Mouse (Mus musculus): ENCODE data around the gene Tulp1. TPM values are rescaled to one million over a fixed set of nuclear protein-coding genes. Genes with fewer than 3 reads are reported as not detected.
A peak's percentile ranks its signal among the peaks of the same experiment; 100 is the strongest.
"Not testable (repeated sequence)": the region's sequence is repeated elsewhere in the genome, so short reads cannot be mapped to it uniquely, and the experiment has no call there.

The Tulp1 gene
- polyA plus RNA-seq, 1 experiment from 2014 or later = 1.5 TPM

- H3K4me2 ChIP-seq (ENCODE audit: low read length) = peak overlapping the region; percentile 92
- H3K4me3 ChIP-seq (replicated peaks; ENCODE audit: low read depth, low read length) = peak overlapping the region; percentile 77
- peak overlapping the region; percentile 94 for H3K9ac ChIP-seq (replicated peaks; ENCODE audit: low read length)
- ATAC-seq (ENCODE audit: low FRiP score, low TSS enrichment) = no peak
- WGBS = 61% methylated on average over 2 of the region's 2 CpGs
- no peak for DNase-seq
- no peak overlapping the region for H3K27ac ChIP-seq (replicated peaks; ENCODE audit: low read depth, low read length)
- H3K9me3 ChIP-seq (ENCODE audit: control insufficient read depth, low read length) = no peaks in the 10 kb centered on the region
- H3K4me1 ChIP-seq (ENCODE audit: control insufficient read depth, insufficient read depth, low read length) = peaks cover 15% of the 10 kb centered on the region
- no peaks in the 10 kb centered on the region for H3K27me3 ChIP-seq (ENCODE audit: control insufficient read depth, insufficient read depth, low read length)
- H3K36me3 ChIP-seq (ENCODE audit: control insufficient read depth, insufficient read depth, low read length) = peaks cover 31% of the 10 kb centered on the region
These were observed 34.8 kb downstream of the Tulp1 start for GRCm38 (mm10) chr17:28330232-28330546.

DNA sequence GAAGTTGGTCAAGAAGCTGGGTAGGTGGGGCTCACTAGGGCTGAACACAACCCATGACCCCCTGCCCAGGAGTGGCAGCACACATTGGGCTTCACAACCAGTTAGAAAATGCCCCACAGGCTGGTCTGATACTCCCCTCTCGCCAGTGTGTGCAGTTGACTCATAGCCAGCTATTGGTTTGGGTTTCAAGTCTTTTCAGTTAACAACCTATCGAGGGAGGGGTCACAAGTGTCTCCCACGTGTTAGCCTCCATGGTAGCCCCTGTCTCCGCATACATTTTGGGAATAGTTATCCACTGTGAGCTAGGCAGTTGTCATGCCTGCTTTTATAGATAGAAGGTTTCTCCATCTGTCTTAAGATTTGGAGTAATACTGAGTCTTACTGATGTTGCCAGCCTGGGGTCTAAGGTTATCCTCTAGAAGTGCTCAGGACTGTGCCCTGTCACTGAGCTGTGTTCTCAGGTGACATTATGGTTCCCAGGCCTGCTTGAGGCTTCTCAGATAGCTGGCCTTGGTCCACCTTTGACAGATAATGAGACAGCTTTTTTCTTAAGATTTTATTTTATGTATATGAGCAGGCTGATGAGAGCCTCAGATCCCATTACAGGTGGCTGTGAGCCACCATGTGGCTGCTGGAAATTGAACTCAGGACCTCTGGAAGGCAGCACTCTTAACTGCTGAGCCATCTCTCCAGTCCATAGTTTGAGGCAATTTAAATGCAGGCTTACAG is 35.4 kb downstream of the Tulp1 start:
- Histone ChIP-seq H3K27me3 (ENCODE audit: control insufficient read depth, insufficient read depth, low read length) (no peaks in the 10 kb centered on the region), H3K4me3 (replicated peaks; ENCODE audit: low read depth, low read length) (peak overlapping the region; percentile 77), H3K9ac (replicated peaks; ENCODE audit: low read length) (peak overlapping the region; percentile 94), H3K27ac (replicated peaks; ENCODE audit: low read depth, low read length) (peak overlapping the region; percentile 95; the same call in 1 of the 2 replicates), H3K9me3 (ENCODE audit: control insufficient read depth, low read length) (no peaks in the 10 kb centered on the region), H3K4me2 (ENCODE audit: low read length) (peak overlapping the region; percentile 92), H3K36me3 (ENCODE audit: control insufficient read depth, insufficient read depth, low read length) (peaks cover 31% of the 10 kb centered on the region), H3K4me1 (ENCODE audit: control insufficient read depth, insufficient read depth, low read length) (peaks cover 15% of the 10 kb centered on the region)
- 13% methylated on average over 4 of the region's 4 CpGs for WGBS
- ATAC-seq (ENCODE audit: low FRiP score, low TSS enrichment) = no peak
- DNase-seq = no peak

DNA sequence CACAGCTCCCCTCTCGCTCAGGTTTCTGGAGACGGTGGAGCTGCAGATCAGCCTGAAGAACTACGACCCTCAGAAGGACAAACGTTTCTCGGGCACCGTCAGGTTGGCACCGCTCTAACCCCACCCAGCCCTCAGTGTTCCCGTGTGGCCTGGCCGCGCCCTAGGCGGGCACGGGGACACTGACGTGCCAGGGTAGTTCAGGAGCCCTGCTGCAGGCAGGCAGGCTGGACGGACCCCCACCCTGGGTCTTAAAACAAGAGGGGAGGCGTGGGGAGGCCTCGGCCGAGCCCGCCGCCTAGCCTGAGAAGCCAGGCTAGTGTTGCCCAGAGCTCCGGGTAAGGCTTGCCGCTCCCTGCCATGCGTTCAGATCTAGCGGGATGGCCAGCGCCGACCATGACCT is 36.1 kb downstream of the Tulp1 start:
- no peak for DNase-seq
- under 1% methylated on average over 25 of the region's 25 CpGs for WGBS
- H3K27me3 ChIP-seq (ENCODE audit: control insufficient read depth, insufficient read depth, low read length) = no peaks in the 10 kb centered on the region

DNA sequence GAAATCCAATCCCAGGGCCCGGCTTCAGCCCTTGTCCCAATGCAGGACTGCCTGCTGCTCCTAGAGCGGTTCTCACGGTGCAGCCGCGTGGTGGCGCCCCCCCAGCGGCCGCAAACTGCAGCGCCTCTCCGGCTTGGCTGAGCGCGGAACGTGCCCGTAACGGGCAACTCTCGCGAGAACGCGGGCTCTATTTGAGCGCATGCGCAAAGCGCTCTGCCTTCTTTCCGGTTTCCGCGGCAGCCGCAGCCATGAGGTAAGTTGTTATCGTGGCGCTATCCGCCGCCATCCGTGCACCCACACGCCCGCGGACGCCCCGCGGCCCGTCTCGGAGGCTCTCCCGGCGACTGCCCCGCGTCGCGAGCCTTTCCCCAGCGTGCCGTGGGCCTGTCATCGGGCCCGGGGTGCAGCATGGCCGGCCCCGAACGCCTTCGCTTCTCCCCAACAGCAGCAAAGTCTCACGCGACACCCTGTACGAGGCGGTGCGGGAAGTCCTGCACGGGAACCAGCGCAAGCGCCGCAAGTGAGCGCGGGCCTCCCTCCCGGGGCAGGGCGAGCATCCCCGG is 36.6 kb downstream of the Tulp1 start, which contains the start of gene Rpl10a:
Rpl10a (plus strand) TSS at position 106 of the 563 bp plus-strand sequence.
- peak within 1 kb of the TSS; percentile 92 for H3K4me2 ChIP-seq (ENCODE audit: low read length)
- no peaks in the 10 kb centered on the region for H3K9me3 ChIP-seq (ENCODE audit: control insufficient read depth, low read length)
- H3K27me3 ChIP-seq (ENCODE audit: control insufficient read depth, insufficient read depth, low read length) = no peaks in the 10 kb centered on the region
- H3K27ac ChIP-seq (replicated peaks; ENCODE audit: low read depth, low read length) = peak within 1 kb of the TSS; percentile 95
- ATAC-seq (ENCODE audit: low FRiP score, low TSS enrichment) (peak; percentile 91), DNase-seq (peak; percentile 99)
- peaks cover 15% of the 10 kb centered on the region for H3K4me1 ChIP-seq (ENCODE audit: control insufficient read depth, insufficient read depth, low read length)
- peak within 1 kb of the TSS; percentile 94 for H3K9ac ChIP-seq (replicated peaks; ENCODE audit: low read length)
- H3K36me3 ChIP-seq (ENCODE audit: control insufficient read depth, insufficient read depth, low read length) = peaks cover 39% of the 10 kb centered on the region
- under 1% methylated on average over 67 of the region's 67 CpGs for WGBS
- H3K4me3 ChIP-seq (replicated peaks; ENCODE audit: low read depth, low read length) = peak within 1 kb of the TSS; percentile 77

More for the DNA sequence above, 36.1 kb downstream of the Tulp1 start:
- H3K36me3 ChIP-seq (ENCODE audit: control insufficient read depth, insufficient read depth, low read length) = peaks cover 37% of the 10 kb centered on the region
- H3K9ac ChIP-seq (replicated peaks; ENCODE audit: low read length) = peak overlapping the region; percentile 94
- peaks cover 15% of the 10 kb centered on the region for H3K4me1 ChIP-seq (ENCODE audit: control insufficient read depth, insufficient read depth, low read length)
- H3K4me2 ChIP-seq (ENCODE audit: low read length) = peak overlapping the region; percentile 92
- H3K27ac ChIP-seq (replicated peaks; ENCODE audit: low read depth, low read length) = peak overlapping the region; percentile 95
- H3K4me3 ChIP-seq (replicated peaks; ENCODE audit: low read depth, low read length) = peak overlapping the region; percentile 77
- H3K9me3 ChIP-seq (ENCODE audit: control insufficient read depth, low read length) = no peaks in the 10 kb centered on the region
- ATAC-seq (ENCODE audit: low FRiP score, low TSS enrichment) = peak; percentile 19

DNA sequence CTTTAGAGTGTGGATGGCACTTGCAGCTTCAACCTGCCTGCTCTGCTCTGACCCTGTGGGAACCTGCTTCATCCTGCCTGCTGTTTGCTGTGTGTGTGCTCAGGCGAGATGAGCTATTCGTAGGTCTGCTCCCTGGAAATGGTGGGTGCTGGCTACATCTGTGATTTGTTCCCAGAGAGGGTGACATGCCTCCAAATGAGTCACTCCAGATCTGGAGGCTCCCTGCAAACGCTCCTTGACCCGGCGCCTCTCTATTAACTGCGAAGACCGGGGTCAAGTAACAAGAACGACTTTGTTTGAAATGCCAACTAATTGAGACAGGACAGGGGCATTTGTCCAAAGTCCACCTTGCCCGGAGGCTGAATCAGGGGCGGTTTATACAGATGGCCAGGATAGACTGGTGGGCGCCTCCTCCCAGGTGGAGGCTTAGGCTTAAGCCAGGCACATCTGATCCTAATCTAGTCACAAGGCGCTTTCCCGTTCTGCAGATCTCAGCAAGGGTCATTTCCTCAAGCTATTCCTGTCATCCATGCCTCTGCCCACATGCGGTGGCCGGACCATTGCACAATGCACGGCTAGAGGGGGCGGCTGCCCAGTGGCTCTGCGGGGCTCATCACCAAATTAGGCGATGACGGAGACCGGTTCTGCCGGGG is 37.2 kb downstream of the Tulp1 start:
- H3K4me2 ChIP-seq (ENCODE audit: low read length) = peak overlapping the region; percentile 92
- 8% methylated on average over 22 of the region's 22 CpGs for WGBS
- H3K36me3 ChIP-seq (ENCODE audit: control insufficient read depth, insufficient read depth, low read length) = peaks cover 39% of the 10 kb centered on the region
- peak overlapping the region; percentile 94 for H3K9ac ChIP-seq (replicated peaks; ENCODE audit: low read length)
- H3K4me1 ChIP-seq (ENCODE audit: control insufficient read depth, insufficient read depth, low read length) = peaks cover 15% of the 10 kb centered on the region
- H3K9me3 ChIP-seq (ENCODE audit: control insufficient read depth, low read length) = no peaks in the 10 kb centered on the region
- no peaks in the 10 kb centered on the region for H3K27me3 ChIP-seq (ENCODE audit: control insufficient read depth, insufficient read depth, low read length)
- peak; percentile 53 for ATAC-seq (ENCODE audit: low FRiP score, low TSS enrichment)
- H3K27ac ChIP-seq (replicated peaks; ENCODE audit: low read depth, low read length) = peak overlapping the region; percentile 95
- H3K4me3 ChIP-seq (replicated peaks; ENCODE audit: low read depth, low read length) = peak overlapping the region; percentile 77
- DNase-seq = no peak

GRCm38 (mm10) chr17:28326951-28327350 is 38.1 kb downstream of the Tulp1 start:
- H3K9me3 ChIP-seq (ENCODE audit: control insufficient read depth, low read length) = no peaks in the 10 kb centered on the region
- ATAC-seq (ENCODE audit: low FRiP score, low TSS enrichment) (no peak), DNase-seq (no peak)
- H3K36me3 ChIP-seq (ENCODE audit: control insufficient read depth, insufficient read depth, low read length) = peaks cover 34% of the 10 kb centered on the region
- 94% methylated on average over 3 of the region's 3 CpGs for WGBS
- peaks cover 15% of the 10 kb centered on the region for H3K4me1 ChIP-seq (ENCODE audit: control insufficient read depth, insufficient read depth, low read length)
- H3K4me3 ChIP-seq (replicated peaks; ENCODE audit: low read depth, low read length) = no peak overlapping the region
- no peak overlapping the region for H3K27ac ChIP-seq (replicated peaks; ENCODE audit: low read depth, low read length)
- H3K27me3 ChIP-seq (ENCODE audit: control insufficient read depth, insufficient read depth, low read length) = no peaks in the 10 kb centered on the region
- H3K9ac ChIP-seq (replicated peaks; ENCODE audit: low read length) = no peak overlapping the region
- no peak overlapping the region for H3K4me2 ChIP-seq (ENCODE audit: low read length)

DNA sequence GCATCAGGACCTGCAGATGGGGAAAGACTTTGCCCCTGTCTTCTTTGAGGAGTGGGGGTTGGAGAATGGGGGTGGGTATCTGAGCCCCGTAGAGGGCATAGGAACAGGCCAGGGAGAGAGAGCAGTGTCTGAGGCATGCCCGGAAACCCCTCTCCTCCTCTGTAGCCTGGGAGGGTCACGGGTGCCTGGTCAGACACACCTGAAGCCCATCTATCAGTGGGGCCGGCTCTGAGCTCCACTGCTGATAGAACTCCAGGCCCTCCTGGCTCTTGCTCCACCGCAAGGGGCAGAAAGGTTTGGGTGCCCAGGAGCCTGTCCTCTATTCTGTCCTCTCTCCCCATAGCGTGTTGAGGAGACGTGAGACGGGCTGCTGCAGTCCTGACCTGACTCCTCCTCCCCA is 39.3 kb downstream of the Tulp1 start:
- no peak overlapping the region for H3K27ac ChIP-seq (replicated peaks; ENCODE audit: low read depth, low read length)
- DNase-seq (no peak), ATAC-seq (ENCODE audit: low FRiP score, low TSS enrichment) (no peak)
- no peak overlapping the region for H3K9ac ChIP-seq (replicated peaks; ENCODE audit: low read length)
- no peak overlapping the region for H3K4me2 ChIP-seq (ENCODE audit: low read length)
- no peaks in the 10 kb centered on the region for H3K9me3 ChIP-seq (ENCODE audit: control insufficient read depth, low read length)
- no peak overlapping the region for H3K4me3 ChIP-seq (replicated peaks; ENCODE audit: low read depth, low read length)
- H3K27me3 ChIP-seq (ENCODE audit: control insufficient read depth, insufficient read depth, low read length) = no peaks in the 10 kb centered on the region
- H3K36me3 ChIP-seq (ENCODE audit: control insufficient read depth, insufficient read depth, low read length) = peaks cover 22% of the 10 kb centered on the region
- 96% methylated on average over 8 of the region's 8 CpGs for WGBS
- peaks cover 15% of the 10 kb centered on the region for H3K4me1 ChIP-seq (ENCODE audit: control insufficient read depth, insufficient read depth, low read length)

- H3K27ac ChIP-seq (replicated peaks; ENCODE audit: low read depth, low read length); H3K27me3 ChIP-seq (ENCODE audit: control insufficient read depth, insufficient read depth, low read length): not testable (repeated sequence)
- 95% methylated on average over 7 of the region's 7 CpGs for WGBS
These were observed 40.6 kb downstream of the Tulp1 start for GRCm38 (mm10) chr17:28324416-28324815.

More at GRCm38 (mm10) chr17:28324416-28324815, 40.6 kb downstream of the Tulp1 start:
- not testable (repeated sequence) for DNase-seq; H3K4me2 ChIP-seq (ENCODE audit: low read length); H3K9ac ChIP-seq (replicated peaks; ENCODE audit: low read length); H3K4me1 ChIP-seq (ENCODE audit: control insufficient read depth, insufficient read depth, low read length); H3K4me3 ChIP-seq (replicated peaks; ENCODE audit: low read depth, low read length); ATAC-seq (ENCODE audit: low FRiP score, low TSS enrichment); H3K9me3 ChIP-seq (ENCODE audit: control insufficient read depth, low read length)
- peaks cover 17% of the 10 kb centered on the region; the same call in 1 of the 2 replicates for H3K36me3 ChIP-seq (ENCODE audit: control insufficient read depth, insufficient read depth, low read length)
